Mouse (Mus musculus) frontal cortex, postnatal 10 days (tissue): Measurements from ENCODE around the gene Prdm16.
A peak's percentile ranks its signal among the peaks of the same experiment; 100 is the strongest.

Source experiments
- DNase-seq, 2 experiments: peaks; one replicate each; pipeline ENCODE4 v3.0.0; 2022; ENCODE audit warnings: low spot score in 2 of 2, mixed read lengths in 1 of 2

The Prdm16 gene

GRCm38 (mm10) chr4:154517991-154518390, 118.7 kb downstream of the Prdm16 start:
- DNase-seq, result no peak

GRCm38 (mm10) chr4:154516470-154516869, 120.2 kb downstream of the Prdm16 start:
- no peak for DNase-seq

DNA sequence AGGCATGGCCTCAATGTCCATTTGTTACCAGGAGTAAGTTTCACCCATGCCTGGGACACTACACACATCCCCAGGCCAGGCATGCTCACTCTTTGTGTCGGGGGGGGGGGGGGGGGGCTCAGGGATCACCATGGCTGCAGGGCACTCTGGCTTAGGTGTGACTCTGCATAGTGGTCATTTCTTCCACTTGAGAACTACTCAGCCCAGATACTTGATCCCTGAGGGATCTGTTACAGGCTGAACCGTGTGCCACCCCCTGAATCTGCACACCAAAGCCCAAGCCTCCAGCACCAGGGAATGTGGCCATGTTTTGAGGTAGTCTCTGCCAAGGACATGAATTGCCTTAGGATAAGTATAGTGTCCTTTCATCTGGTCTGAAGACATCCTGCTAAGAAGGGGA, 123.0 kb downstream of the Prdm16 start:
- no peak for DNase-seq

DNA sequence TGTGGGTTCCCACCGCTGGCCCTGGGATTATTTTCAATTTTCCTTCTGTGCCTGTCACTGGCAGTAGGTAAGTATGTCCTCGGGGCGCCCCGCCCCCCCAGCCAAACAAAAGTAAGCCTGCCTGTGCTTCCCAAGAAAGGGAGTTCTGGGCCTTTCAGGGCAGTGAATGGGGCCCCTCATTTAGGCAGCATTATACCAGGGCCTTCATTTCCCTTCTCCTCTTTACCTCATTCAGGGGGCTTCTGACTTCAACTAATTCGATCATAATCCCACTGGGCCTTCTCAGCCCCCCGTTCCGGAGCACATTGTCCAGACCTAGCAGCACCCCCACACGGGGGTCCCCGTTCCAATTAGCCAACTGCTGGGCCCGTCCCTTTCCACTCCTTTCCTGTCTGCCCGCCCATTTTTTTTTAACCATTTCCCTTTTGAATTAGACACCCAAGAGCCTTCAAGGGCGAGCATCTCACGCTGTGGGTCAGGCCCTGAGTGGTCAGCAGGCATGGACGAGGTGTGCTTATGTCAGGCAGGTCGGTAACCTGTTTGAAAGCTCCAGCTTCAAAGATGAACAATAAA, 124.1 kb downstream of the Prdm16 start:
- DNase-seq, result no peak

- no peak for DNase-seq
Observed at GRCm38 (mm10) chr4:154511767-154512166, 124.9 kb downstream of the Prdm16 start.

- peak; percentile 33 to 39 for DNase-seq
Observed at GRCm38 (mm10) chr4:154506774-154507435, 129.8 kb downstream of the Prdm16 start.

- no peak for DNase-seq
Observed at GRCm38 (mm10) chr4:154505313-154505712, 131.4 kb downstream of the Prdm16 start.

GRCm38 (mm10) chr4:154503260-154503829, 133.3 kb downstream of the Prdm16 start:
- no peak for DNase-seq

DNA sequence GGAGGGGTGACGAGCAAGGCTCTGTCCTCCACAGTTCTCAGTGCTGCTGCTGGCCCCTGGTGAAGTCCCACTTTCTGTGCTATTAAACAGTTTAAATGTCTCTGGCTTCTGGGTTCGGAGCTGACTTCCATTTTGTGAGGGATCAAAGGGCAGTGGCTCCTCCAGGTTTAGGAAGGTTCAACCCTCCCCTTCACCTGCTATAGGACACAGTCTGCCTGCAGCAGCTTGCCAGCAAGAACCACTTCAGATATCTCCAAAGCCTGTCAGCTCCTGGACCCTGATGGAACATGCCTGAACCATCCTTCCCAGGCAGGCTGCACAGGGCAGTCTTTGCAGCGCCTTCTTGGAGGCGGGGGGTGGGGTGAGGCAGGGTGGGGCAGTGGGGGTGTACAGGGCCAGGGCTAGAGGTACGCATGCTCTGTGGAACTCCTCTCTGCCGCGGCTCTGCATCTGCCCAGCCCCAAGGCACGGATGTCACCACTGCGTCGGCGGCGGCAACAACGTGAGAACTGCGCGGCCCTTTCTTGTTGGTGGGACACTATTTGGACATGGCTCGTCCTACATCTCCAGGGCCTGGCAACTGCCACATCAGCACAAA, 134.2 kb downstream of the Prdm16 start:
- no peak for DNase-seq

GRCm38 (mm10) chr4:154500695-154501094, 136.0 kb downstream of the Prdm16 start:
- DNase-seq, result no peak

- peak; percentile 77 to 81 for DNase-seq
Observed at GRCm38 (mm10) chr4:154499701-154500523, 136.8 kb downstream of the Prdm16 start.

- DNase-seq, result no peak
Observed at GRCm38 (mm10) chr4:154497423-154498175, 139.1 kb downstream of the Prdm16 start.

GRCm38 (mm10) chr4:154496991-154497390, 139.7 kb downstream of the Prdm16 start:
- peak; percentile 69 to 76 for DNase-seq

DNA sequence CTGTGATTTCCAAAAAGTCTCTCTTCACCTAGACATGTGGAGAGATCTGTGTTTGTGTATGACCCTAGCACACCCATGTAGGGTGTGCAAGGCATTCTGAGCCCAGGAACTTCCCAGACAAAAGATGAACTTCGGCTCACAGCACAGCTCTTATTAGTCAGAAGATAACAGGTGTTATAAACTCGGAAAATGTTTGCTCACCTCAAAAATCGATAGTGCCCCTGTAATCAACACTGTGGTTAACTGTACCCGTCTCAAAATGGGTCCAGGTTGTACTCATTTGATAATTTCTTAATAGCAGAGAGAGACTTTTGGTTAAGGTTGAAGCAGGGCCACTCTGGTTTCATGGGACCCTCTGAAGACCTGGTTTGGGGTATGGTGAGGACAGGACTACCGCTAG, 140.2 kb downstream of the Prdm16 start:
- DNase-seq, result no peak

- DNase-seq, result no peak
Observed at GRCm38 (mm10) chr4:154493996-154494395, 142.7 kb downstream of the Prdm16 start.

DNA sequence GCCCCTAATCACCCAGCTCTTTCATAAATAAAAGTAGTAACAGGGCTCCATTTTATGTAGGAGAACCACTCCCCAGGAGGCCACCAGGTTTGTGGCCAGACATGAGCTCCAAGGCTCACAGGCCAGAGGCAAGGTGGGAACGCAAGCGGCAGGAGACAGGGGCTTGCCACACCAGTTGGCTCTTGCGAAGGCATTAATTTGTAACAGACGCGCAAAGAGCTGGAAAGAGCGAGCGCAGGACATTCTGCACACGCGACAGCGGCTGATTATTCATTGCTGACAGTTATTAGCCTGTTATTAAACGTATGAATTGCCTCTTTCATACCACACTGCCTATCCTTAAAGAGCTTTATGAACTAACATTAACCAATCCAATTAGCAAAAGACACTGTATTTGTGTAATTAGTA, 144.0 kb downstream of the Prdm16 start:
- DNase-seq, result no peak

- DNase-seq, result no peak
Observed at GRCm38 (mm10) chr4:154492268-154492667, 144.4 kb downstream of the Prdm16 start.

- no peak for DNase-seq
Observed at GRCm38 (mm10) chr4:154488031-154488430, 148.6 kb downstream of the Prdm16 start.

DNA sequence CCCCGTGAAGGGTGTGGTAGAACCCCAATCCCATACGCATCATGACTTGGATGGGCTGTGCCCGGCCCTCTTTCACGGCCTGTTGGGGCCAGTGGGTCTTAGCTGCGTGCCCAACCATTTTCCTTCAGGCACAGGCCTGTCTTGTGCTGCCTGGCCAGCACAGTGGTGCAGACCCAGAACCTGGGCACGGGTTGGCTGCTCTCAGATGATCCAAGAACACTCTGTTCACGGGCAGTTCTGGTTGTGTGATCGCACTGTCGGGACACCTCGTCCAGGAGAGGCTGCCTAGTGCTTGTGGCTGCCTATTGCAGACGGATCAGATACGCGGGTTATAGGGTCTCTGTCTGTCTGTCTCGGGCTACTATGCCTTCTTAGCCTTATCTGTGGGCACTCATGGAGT, 154.0 kb downstream of the Prdm16 start:
- peak in 1 of 2 experiments; percentile 19 for DNase-seq

- no peak for DNase-seq
Observed at GRCm38 (mm10) chr4:154481771-154482637, 154.7 kb downstream of the Prdm16 start.
